Mouse (Mus musculus): ENCODE measurements around the gene Mib2.

Gene Mib2

GRCm38 (mm10) chr4:155618321-155618720 lies 50.7 kb downstream of the Mib2 start:
- peak; percentile 13 for DNase-seq (ENCODE audit: low read depth, low spot score)

- DNase-seq (ENCODE audit: low read depth, low spot score), result no peak
Observed at GRCm38 (mm10) chr4:155613264-155613663, 55.7 kb downstream of the Mib2 start.

- no peak for DNase-seq (ENCODE audit: low read depth, low spot score)
Observed at GRCm38 (mm10) chr4:155611860-155612259, 57.1 kb downstream of the Mib2 start.

- no peak for DNase-seq (ENCODE audit: low read depth, low spot score)
Observed at GRCm38 (mm10) chr4:155606825-155607224, 62.2 kb downstream of the Mib2 start.

- DNase-seq (ENCODE audit: low read depth, low spot score), result no peak
Observed at GRCm38 (mm10) chr4:155605132-155605531, 63.9 kb downstream of the Mib2 start.

All from brain, adult 2 months (tissue).